Mouse (Mus musculus) liver, adult 10 weeks (tissue): ENCODE results near the gene Bank1. TPM values are rescaled to one million over a fixed set of nuclear protein-coding genes. Genes with fewer than 3 reads are reported as not detected.

Experiments used
- polyA plus RNA-seq: library from polyadenylated mRNA; stranded (reverse); fragments of 350-450 nt; fragmentation: Illumina TruSeq; extraction: RNeasy Lipid Tissue Mini Kit (QIAGEN cat#74804); gene quantifications from one replicate; pipeline ENCODE4 v1.2.3, GENCODE M21; 2014; ENCODE audit warnings: low read depth, low replicate concordance

Gene Bank1
- 2.9 TPM for polyA plus RNA-seq

GRCm38 (mm10) chr3:136325783-136326182, at the start of gene Bank1:
TSS of gene Bank1 (minus strand) at chr3:136326066.

